Mouse (Mus musculus) MEL (cell line): ENCODE measurements around the gene Cnbd2. TPM values are rescaled to one million over a fixed set of nuclear protein-coding genes. Genes with fewer than 3 reads are reported as not detected.

ENCODE experiments used
- DNase-seq: peaks from one replicate; pipeline ENCODE4 v3.0.0; 2011; ENCODE audit warnings: low read depth, low spot score
- H3K27ac ChIP-seq: 2 replicates; pipeline ENCODE4 v1.5.1; 2012; ENCODE audit warnings: low read depth, mild to moderate bottlenecking, control low read depth, low read length, moderate library complexity; ENCODE audit not compliant: control insufficient read depth
- H3K27me3 ChIP-seq, 2 experiments: fragments of 150-350 bp in 1 of 2; sonication (generic) in 1 of 2; 2 replicates each; pipeline ENCODE4 v1.6.1; 2012; ENCODE audit warnings: low read length in 2 of 2, mild to moderate bottlenecking in 2 of 2, improper control_type of control experiment in 1 of 2, moderate library complexity in 1 of 2; ENCODE audit not compliant: insufficient read depth in 2 of 2, control insufficient read depth in 1 of 2
- H3K36me3 ChIP-seq, 2 experiments: 2 replicates each; pipeline ENCODE4 v1.6.1; 2012 to 2014; ENCODE audit warnings: low read length in 2 of 2, improper control_type of control experiment in 1 of 2, inconsistent platforms in 1 of 2, mild to moderate bottlenecking in 1 of 2; ENCODE audit not compliant: insufficient read depth in 2 of 2, control insufficient read depth in 1 of 2
- H3K4me1 ChIP-seq, 2 experiments: fragments of 150-350 bp in 1 of 2; sonication (generic) in 1 of 2; 2 replicates each; pipeline ENCODE4 v1.6.1; 2012; ENCODE audit warnings: low read length in 2 of 2, improper control_type of control experiment in 1 of 2, mild to moderate bottlenecking in 1 of 2; ENCODE audit not compliant: insufficient read depth in 2 of 2, control insufficient read depth in 1 of 2
- H3K4me3 ChIP-seq, 2 experiments: fragments of 150-350 bp in 1 of 2; sonication (generic) in 1 of 2; 2 replicates each; pipeline ENCODE4 v1.5.1; 2012; ENCODE audit warnings: low read depth in 2 of 2, low read length in 2 of 2, mild to moderate bottlenecking in 2 of 2, moderate library complexity in 2 of 2, control low read depth in 1 of 2, improper control_type of control experiment in 1 of 2; ENCODE audit not compliant: control insufficient read depth in 1 of 2, insufficient read depth in 1 of 2
- H3K79me2 ChIP-seq: 2 replicates; pipeline ENCODE4 v1.6.1; 2012; ENCODE audit warnings: mild to moderate bottlenecking, low read length, moderate library complexity; ENCODE audit not compliant: control insufficient read depth, poor library complexity, insufficient read depth
- H3K9ac ChIP-seq: 2 replicates; pipeline ENCODE4 v1.6.1; 2012; ENCODE audit warnings: low read depth, mild to moderate bottlenecking, control low read depth, low read length, moderate library complexity; ENCODE audit not compliant: control insufficient read depth, poor library complexity, severe bottlenecking
- H3K9me3 ChIP-seq: fragments of 150-350 bp; sonication (generic); replicated peaks from 2 replicates; pipeline ENCODE4 v1.6.1; 2012; ENCODE audit warnings: mild to moderate bottlenecking, low read length, improper control_type of control experiment, moderate library complexity; ENCODE audit not compliant: insufficient read depth
- BHLHE40 ChIP-seq: IDR thresholded peaks from 2 replicates; pipeline ENCODE4 v1.6.1; 2012; ENCODE audit warnings: low read depth, mild to moderate bottlenecking, inconsistent platforms, low read length, improper control_type of control experiment, borderline replicate concordance
- CHD1 ChIP-seq: IDR thresholded peaks from 2 replicates; pipeline ENCODE4 v1.6.1; 2012; ENCODE audit warnings: low read depth, mild to moderate bottlenecking, inconsistent platforms, low read length, improper control_type of control experiment
- ELF1 ChIP-seq: IDR thresholded peaks from 2 replicates; pipeline ENCODE4 v1.6.1; 2014; ENCODE audit warnings: low read depth, mild to moderate bottlenecking, inconsistent platforms, low read length, improper control_type of control experiment, moderate library complexity
- EP300 ChIP-seq, 2 experiments: IDR thresholded peaks; 2 replicates each; pipeline ENCODE4 v1.6.1; 2011; ENCODE audit warnings: improper control_type of control experiment in 2 of 2, low read length in 2 of 2, low read depth in 1 of 2, mild to moderate bottlenecking in 1 of 2
- ETS1 ChIP-seq: IDR thresholded peaks from 2 replicates; pipeline ENCODE4 v1.6.1; 2012; ENCODE audit warnings: low read depth, mild to moderate bottlenecking, inconsistent platforms, low read length, improper control_type of control experiment, moderate library complexity
- GATA1 ChIP-seq: IDR thresholded peaks from 2 replicates; pipeline ENCODE4 v1.6.1; 2011; ENCODE audit warnings: low read depth, low read length, improper control_type of control experiment
- JUND ChIP-seq: IDR thresholded peaks from 2 replicates; pipeline ENCODE4 v1.6.1; 2011; ENCODE audit warnings: low read depth, mild to moderate bottlenecking, improper control_type of control experiment, low read length
- KAT2A ChIP-seq: conservative IDR thresholded peaks from 2 replicates; pipeline ENCODE4 v1.6.1; 2012; ENCODE audit warnings: low read depth, low read length, improper control_type of control experiment, inconsistent platforms
- MAFK ChIP-seq: IDR thresholded peaks from 2 replicates; pipeline ENCODE4 v1.6.1; 2011; ENCODE audit warnings: low read depth, mild to moderate bottlenecking, low read length, improper control_type of control experiment, borderline replicate concordance
- MAX ChIP-seq: IDR thresholded peaks from 2 replicates; pipeline ENCODE4 v1.6.1; 2011; ENCODE audit warnings: low read length, improper control_type of control experiment
- MAZ ChIP-seq: IDR thresholded peaks from 2 replicates; pipeline ENCODE4 v1.6.1; 2012; ENCODE audit warnings: low read depth, mild to moderate bottlenecking, inconsistent platforms, low read length, improper control_type of control experiment
- MEF2A ChIP-seq: IDR thresholded peaks from 2 replicates; pipeline ENCODE4 v1.6.1; 2014; ENCODE audit warnings: low read depth, mild to moderate bottlenecking, inconsistent platforms, low read length, improper control_type of control experiment; ENCODE audit not compliant: poor library complexity, insufficient replicate concordance, severe bottlenecking; ENCODE audit errors: extremely low read depth
- MXI1 ChIP-seq: IDR thresholded peaks from 2 replicates; pipeline ENCODE4 v1.6.1; 2011; ENCODE audit warnings: mild to moderate bottlenecking, low read depth, low read length, improper control_type of control experiment
- MYB ChIP-seq: IDR thresholded peaks from 2 replicates; pipeline ENCODE4 v1.6.1; 2011; ENCODE audit warnings: mild to moderate bottlenecking, low read depth, low read length, improper control_type of control experiment
- MYC ChIP-seq: IDR thresholded peaks from 2 replicates; pipeline ENCODE4 v1.6.1; 2011; ENCODE audit warnings: low read depth, mild to moderate bottlenecking, low read length, improper control_type of control experiment, moderate library complexity
- POLR2AphosphoS2 ChIP-seq: IDR thresholded peaks from 2 replicates; pipeline ENCODE4 v1.6.1; 2011; ENCODE audit warnings: low read length, improper control_type of control experiment
- RAD21 ChIP-seq: IDR thresholded peaks from 2 replicates; pipeline ENCODE4 v1.6.1; 2011; ENCODE audit warnings: mild to moderate bottlenecking, low read depth, low read length, improper control_type of control experiment
- SIN3A ChIP-seq: IDR thresholded peaks from 2 replicates; pipeline ENCODE4 v1.6.1; 2012; ENCODE audit warnings: low read length, improper control_type of control experiment, inconsistent platforms
- TAL1 ChIP-seq: IDR thresholded peaks from 2 replicates; pipeline ENCODE4 v1.6.1; 2012; ENCODE audit warnings: mild to moderate bottlenecking, inconsistent platforms, low read length, moderate library complexity, mixed read lengths
- UBTF ChIP-seq: IDR thresholded peaks from 2 replicates; pipeline ENCODE4 v1.6.1; 2012; ENCODE audit warnings: low read depth, mild to moderate bottlenecking, inconsistent platforms, low read length, improper control_type of control experiment, moderate library complexity, borderline replicate concordance; ENCODE audit not compliant: insufficient read depth
- USF1 ChIP-seq: IDR thresholded peaks from 2 replicates; pipeline ENCODE4 v1.6.1; 2014; ENCODE audit warnings: low read depth, mild to moderate bottlenecking, inconsistent platforms, low read length, improper control_type of control experiment, moderate library complexity
- ZC3H11A ChIP-seq: IDR thresholded peaks from 2 replicates; pipeline ENCODE4 v1.6.1; 2012; ENCODE audit warnings: low read depth, mild to moderate bottlenecking, inconsistent platforms, low read length, improper control_type of control experiment
- ZKSCAN1 ChIP-seq: IDR thresholded peaks from 2 replicates; pipeline ENCODE4 v1.6.1; 2012; ENCODE audit warnings: low read depth, mild to moderate bottlenecking, inconsistent platforms, low read length, improper control_type of control experiment, moderate library complexity
- ZNF384 ChIP-seq: IDR thresholded peaks from 2 replicates; pipeline ENCODE4 v1.6.1; 2012; ENCODE audit warnings: low read depth, mild to moderate bottlenecking, inconsistent platforms, low read length, improper control_type of control experiment
- polyA plus RNA-seq, 2 experiments: library from polyadenylated mRNA; stranded (reverse) in 1 of 2; unstranded in 1 of 2; fragments of >175 nt in 1 of 2; fragments of >200 nt in 1 of 2; gene quantifications; 2 replicates each; pipeline versions ENCODE4 v1.2.1 to v1.2.4; 2012; ENCODE audit warnings: low replicate concordance in 2 of 2, low read depth in 1 of 2; ENCODE audit not compliant: insufficient read length in 2 of 2, insufficient read depth in 1 of 2, missing spikeins in 1 of 2
- total RNA-seq: library from RNA; depleted of rRNA; stranded (reverse); fragments of 300-350 nt; gene quantifications from 2 replicates; pipeline ENCODE4 v1.2.3, GENCODE M21; 2012

The Cnbd2 gene
- total and polyA plus RNA-seq, 3 experiments: 1.8 to 4.8 TPM; not detected in 1

GRCm38 (mm10) chr2:156420327-156420693 is 108.2 kb downstream of the Cnbd2 start:
- Histone ChIP-seq H3K27ac (no peak overlapping the region), H3K79me2 (no peaks in the 10 kb centered on the region), H3K27me3 (peaks cover 5 to 6% of the 10 kb centered on the region in 2 experiments; a peak in 2 of 4 replicates), H3K36me3 (peaks cover 0 to 8% of the 10 kb centered on the region in 2 experiments; a peak in 2 of 4 replicates), H3K9ac (no peak overlapping the region), H3K4me3 (no peak overlapping the region), H3K9me3 (no peaks in the 10 kb centered on the region), H3K4me1 (peaks cover 2 to 23% of the 10 kb centered on the region in 2 experiments; a peak in 3 of 4 replicates)
- no peak for TF ChIP-seq MEF2A
- TF ChIP-seq ETS1: no peak
- no peak for TF ChIP-seq ELF1
- no peak for TF ChIP-seq JUND
- no peak for TF ChIP-seq TAL1
- no peak for TF ChIP-seq ZC3H11A
- no peak for TF ChIP-seq ZNF384
- no peak for TF ChIP-seq MYC
- TF ChIP-seq CHD1: no peak
- no peak for TF ChIP-seq EP300 (IDR thresholded peaks at IDR 0.05; ENCODE audit: low read depth in 1 of 2, low read length in 2 of 2)
- no peak for TF ChIP-seq BHLHE40
- no peak for TF ChIP-seq MAZ
- TF ChIP-seq MXI1: no peak
- no peak for TF ChIP-seq SIN3A
- no peak for TF ChIP-seq ZKSCAN1
- TF ChIP-seq MYB: no peak
- TF ChIP-seq GATA1: no peak
- TF ChIP-seq POLR2AphosphoS2: no peak
- TF ChIP-seq KAT2A: no peak
- TF ChIP-seq RAD21: no peak
- DNase-seq: no peak

- no peak for DNase-seq
- no peak for TF ChIP-seq GATA1
- TF ChIP-seq UBTF: no peak
- TF ChIP-seq CHD1: no peak
- no peak for TF ChIP-seq MYC
- no peak for TF ChIP-seq BHLHE40
- no peak for TF ChIP-seq KAT2A
- no peak for TF ChIP-seq MAFK
- no peak for TF ChIP-seq MEF2A
- TF ChIP-seq USF1: no peak
- no peak for TF ChIP-seq MAX
- TF ChIP-seq SIN3A: no peak
- TF ChIP-seq, all 39 proteins: peak for 0
Measured at GRCm38 (mm10) chr2:156420694-156421380, 108.7 kb downstream of the Cnbd2 start, which contains the start of gene Epb41l1. Epb41l1 (plus strand) TSS chr2:156420909.

More at GRCm38 (mm10) chr2:156420694-156421380, 108.7 kb downstream of the Cnbd2 start, which contains the start of gene Epb41l1:
- H3K9ac ChIP-seq: no peak within 1 kb of the TSS
- no peak within 1 kb of the TSS for H3K27ac ChIP-seq
- H3K4me3 ChIP-seq: no peak within 1 kb of the TSS
- H3K27me3 ChIP-seq: peaks cover 5 to 6% of the 10 kb centered on the region in 2 experiments; a peak in 2 of 4 replicates
- peaks cover 0 to 8% of the 10 kb centered on the region in 2 experiments; a peak in 2 of 4 replicates for H3K36me3 ChIP-seq
- no peaks in the 10 kb centered on the region for H3K79me2 ChIP-seq
- peaks cover 2 to 23% of the 10 kb centered on the region in 2 experiments; a peak in 3 of 4 replicates for H3K4me1 ChIP-seq
- H3K9me3 ChIP-seq: no peaks in the 10 kb centered on the region
